Mouse (Mus musculus) stomach, postnatal 0 days (tissue): ENCODE results near the gene Fam3c.

Experiments
- CTCF ChIP-seq: IDR thresholded peaks from 2 replicates; pipeline ENCODE4 v1.5.1; 2016; ENCODE audit warnings: antibody characterized with exemption, low read depth, mild to moderate bottlenecking, moderate library complexity
- EP300 ChIP-seq: optimal IDR thresholded peaks from 2 replicates; pipeline ENCODE3; 2016; ENCODE audit warnings: antibody characterized with exemption

GRCm38 (mm10) chr6:22403317-22403716 is 47.3 kb upstream of the Fam3c start:
- no peak for TF ChIP-seq EP300
- no peak for TF ChIP-seq CTCF
